Mouse (Mus musculus) A20 (cell line): ENCODE measurements around the gene Bhlha15.

Source experiments
- DNase-seq: peaks from one replicate; pipeline ENCODE4 v3.0.0-alpha.2; 2011; ENCODE audit warnings: low read depth, low spot score

Bhlha15 gene

GRCm38 (mm10) chr5:144189950-144190583 lies at the start of gene Bhlha15:
Gene Bhlha15, plus strand, starts transcription at chr5:144190286.
- DNase-seq, result peak; percentile 95

- DNase-seq, result no peak
Observed at GRCm38 (mm10) chr5:144143531-144143930, 46.6 kb upstream of the Bhlha15 start.

GRCm38 (mm10) chr5:144146898-144147297 lies 43.2 kb upstream of the Bhlha15 start:
- DNase-seq, result no peak

- no peak for DNase-seq
Observed at GRCm38 (mm10) chr5:144149530-144149929, 40.6 kb upstream of the Bhlha15 start.

GRCm38 (mm10) chr5:144151270-144151669 lies 38.8 kb upstream of the Bhlha15 start:
- DNase-seq, result no peak

- peak; percentile 79 for DNase-seq
Observed at GRCm38 (mm10) chr5:144154528-144154927, 35.6 kb upstream of the Bhlha15 start.

- DNase-seq, result no peak
Observed at GRCm38 (mm10) chr5:144158604-144159003, 31.5 kb upstream of the Bhlha15 start.

GRCm38 (mm10) chr5:144159137-144159536 lies 30.9 kb upstream of the Bhlha15 start:
- DNase-seq, result no peak

- DNase-seq, result no peak
Observed at GRCm38 (mm10) chr5:144162080-144162812, 27.8 kb upstream of the Bhlha15 start.

GRCm38 (mm10) chr5:144162813-144163517 lies 27.1 kb upstream of the Bhlha15 start:
- DNase-seq, result no peak

GRCm38 (mm10) chr5:144165756-144166155 lies 24.3 kb upstream of the Bhlha15 start:
- peak; percentile 24 for DNase-seq

GRCm38 (mm10) chr5:144169275-144169975 lies 20.7 kb upstream of the Bhlha15 start:
- no peak for DNase-seq

GRCm38 (mm10) chr5:144173648-144174047 lies 16.4 kb upstream of the Bhlha15 start:
- DNase-seq, result no peak

GRCm38 (mm10) chr5:144178216-144178615 lies 11.9 kb upstream of the Bhlha15 start:
- no peak for DNase-seq

GRCm38 (mm10) chr5:144181249-144181648 lies 8.8 kb upstream of the Bhlha15 start:
- DNase-seq, result peak; percentile 94

GRCm38 (mm10) chr5:144182542-144183247 lies 7.4 kb upstream of the Bhlha15 start:
- no peak for DNase-seq

- no peak for DNase-seq
Observed at GRCm38 (mm10) chr5:144183248-144183559, 6.9 kb upstream of the Bhlha15 start.

GRCm38 (mm10) chr5:144183647-144184335 lies 6.3 kb upstream of the Bhlha15 start:
- DNase-seq, result peak; percentile 77

- DNase-seq, result no peak
Observed at GRCm38 (mm10) chr5:144184350-144185045, 5.6 kb upstream of the Bhlha15 start.

- no peak for DNase-seq
Observed at GRCm38 (mm10) chr5:144188422-144188821, 1.7 kb upstream of the Bhlha15 start.
